Mouse (Mus musculus): ENCODE measurements around the gene Aldh3a2. TPM values are rescaled to one million over a fixed set of nuclear protein-coding genes. Genes with fewer than 3 reads are reported as not detected.
"Not testable (repeated sequence)": the region's sequence is repeated elsewhere in the genome, so short reads cannot be mapped to it uniquely, and the experiment has no call there.

Gene Aldh3a2
- polyA plus RNA-seq, 1 experiment = 29.4 TPM

GRCm38 (mm10) chr11:61192779-61193178, 74.5 kb downstream of the Aldh3a2 start:
- no peak for DNase-seq (ENCODE audit: low read depth)
- no peak for TF ChIP-seq CTCF (IDR thresholded peaks at IDR 0.05; ENCODE audit: borderline replicate concordance, extremely low read depth, insufficient read depth, insufficient read length)
- TF ChIP-seq POLR2A (IDR thresholded peaks at IDR 0.05; ENCODE audit: borderline replicate concordance, extremely low read depth, insufficient read depth, insufficient read length, poor library complexity, severe bottlenecking) = no peak

- DNase-seq (ENCODE audit: low read depth) = not testable (repeated sequence)
Observed at GRCm38 (mm10) chr11:61192123-61192522, 75.1 kb downstream of the Aldh3a2 start.

- DNase-seq (ENCODE audit: low read depth) = peak; percentile 71
- TF ChIP-seq CTCF (IDR thresholded peaks at IDR 0.05; ENCODE audit: borderline replicate concordance, extremely low read depth, insufficient read depth, insufficient read length) = no peak
- TF ChIP-seq POLR2A (IDR thresholded peaks at IDR 0.05; ENCODE audit: borderline replicate concordance, extremely low read depth, insufficient read depth, insufficient read length, poor library complexity, severe bottlenecking) = no peak
Observed at GRCm38 (mm10) chr11:61190776-61191175, 76.5 kb downstream of the Aldh3a2 start.

- TF ChIP-seq CTCF (IDR thresholded peaks at IDR 0.05; ENCODE audit: borderline replicate concordance, extremely low read depth, insufficient read depth, insufficient read length) (no peak), POLR2A (IDR thresholded peaks at IDR 0.05; ENCODE audit: borderline replicate concordance, extremely low read depth, insufficient read depth, insufficient read length, poor library complexity, severe bottlenecking) (no peak)
- no peak for DNase-seq (ENCODE audit: low read depth)
Observed at GRCm38 (mm10) chr11:61183820-61184219, 83.4 kb downstream of the Aldh3a2 start.

- TF ChIP-seq POLR2A (IDR thresholded peaks at IDR 0.05; ENCODE audit: borderline replicate concordance, extremely low read depth, insufficient read depth, insufficient read length, poor library complexity, severe bottlenecking) (no peak), CTCF (IDR thresholded peaks at IDR 0.05; ENCODE audit: borderline replicate concordance, extremely low read depth, insufficient read depth, insufficient read length) (no peak)
- no peak for DNase-seq (ENCODE audit: low read depth)
Observed at GRCm38 (mm10) chr11:61181624-61182023, 85.6 kb downstream of the Aldh3a2 start.

GRCm38 (mm10) chr11:61180361-61180760, 86.9 kb downstream of the Aldh3a2 start:
- peak; percentile 73 for DNase-seq (ENCODE audit: low read depth)
- no peak for TF ChIP-seq CTCF (IDR thresholded peaks at IDR 0.05; ENCODE audit: borderline replicate concordance, extremely low read depth, insufficient read depth, insufficient read length)
- no peak for TF ChIP-seq POLR2A (IDR thresholded peaks at IDR 0.05; ENCODE audit: borderline replicate concordance, extremely low read depth, insufficient read depth, insufficient read length, poor library complexity, severe bottlenecking)

GRCm38 (mm10) chr11:61176321-61176720, 90.9 kb downstream of the Aldh3a2 start:
- no peak for DNase-seq (ENCODE audit: low read depth)

GRCm38 (mm10) chr11:61175778-61176177, 91.5 kb downstream of the Aldh3a2 start:
- TF ChIP-seq POLR2A (IDR thresholded peaks at IDR 0.05; ENCODE audit: borderline replicate concordance, extremely low read depth, insufficient read depth, insufficient read length, poor library complexity, severe bottlenecking) (no peak), CTCF (IDR thresholded peaks at IDR 0.05; ENCODE audit: borderline replicate concordance, extremely low read depth, insufficient read depth, insufficient read length) (no peak)
- DNase-seq (ENCODE audit: low read depth) = peak; percentile 14

More at GRCm38 (mm10) chr11:61176321-61176720, 90.9 kb downstream of the Aldh3a2 start:
- TF ChIP-seq POLR2A (IDR thresholded peaks at IDR 0.05; ENCODE audit: borderline replicate concordance, extremely low read depth, insufficient read depth, insufficient read length, poor library complexity, severe bottlenecking) = no peak
- TF ChIP-seq CTCF (IDR thresholded peaks at IDR 0.05; ENCODE audit: borderline replicate concordance, extremely low read depth, insufficient read depth, insufficient read length) = no peak

GRCm38 (mm10) chr11:61174821-61175658, 92.2 kb downstream of the Aldh3a2 start, which contains the start of gene Usp22:
TSS of gene Usp22 (minus strand) at chr11:61175055.
- TF ChIP-seq POLR2A (IDR thresholded peaks at IDR 0.05; ENCODE audit: borderline replicate concordance, extremely low read depth, insufficient read depth, insufficient read length, poor library complexity, severe bottlenecking) = peak; percentile 90
- no peak for TF ChIP-seq CTCF (IDR thresholded peaks at IDR 0.05; ENCODE audit: borderline replicate concordance, extremely low read depth, insufficient read depth, insufficient read length)
- DNase-seq (ENCODE audit: low read depth) = peak; percentile 100

GRCm38 (mm10) chr11:61174291-61174820, 92.9 kb downstream of the Aldh3a2 start:
- TF ChIP-seq CTCF (IDR thresholded peaks at IDR 0.05; ENCODE audit: borderline replicate concordance, extremely low read depth, insufficient read depth, insufficient read length) (peak; percentile 79), POLR2A (IDR thresholded peaks at IDR 0.05; ENCODE audit: borderline replicate concordance, extremely low read depth, insufficient read depth, insufficient read length, poor library complexity, severe bottlenecking) (no peak)
- DNase-seq (ENCODE audit: low read depth) = peak; percentile 90

GRCm38 (mm10) chr11:61173477-61173876, 93.8 kb downstream of the Aldh3a2 start:
- DNase-seq (ENCODE audit: low read depth) = peak; percentile 7

Other genes starting within 250 kb of the Aldh3a2 start
- 4.4 and 7.3 TPM in 2 replicates for gene Kcnj12, start 244.9 kb downstream of the Aldh3a2 start, polyA plus RNA-seq (2012; rRNA removed)
- 1.3 and 1.6 TPM in 2 replicates for gene Tnfrsf13b, start 140.7 kb downstream of the Aldh3a2 start, polyA plus RNA-seq (2012; rRNA removed)
- 318 and 370 TPM in 2 replicates for gene Usp22, start 92.4 kb downstream of the Aldh3a2 start, polyA plus RNA-seq (2012; rRNA removed)
- gene Aldh3a1, start 59.9 kb downstream of the Aldh3a2 start, polyA plus RNA-seq (2012; rRNA removed) = 0.08 TPM in 1 of 2 replicates, not detected in the other
- gene Slc47a2, start 75.4 kb upstream of the Aldh3a2 start, polyA plus RNA-seq (2012; rRNA removed) = not detected in 2 replicates
- gene Slc47a1, start 110.9 kb upstream of the Aldh3a2 start, polyA plus RNA-seq (2012; rRNA removed) = 0.10 and 0.18 TPM in 2 replicates
- gene Rnf112, start 186.7 kb upstream of the Aldh3a2 start, polyA plus RNA-seq (2012; rRNA removed) = 62.5 and 88.6 TPM in 2 replicates
- gene Mfap4, start 218.0 kb upstream of the Aldh3a2 start, polyA plus RNA-seq (2012; rRNA removed) = 89.5 and 119 TPM in 2 replicates
- 108 and 140 TPM in 2 replicates for gene Mapk7, start 226.9 kb upstream of the Aldh3a2 start, polyA plus RNA-seq (2012; rRNA removed)
- 42.6 and 60.3 TPM in 2 replicates for gene B9d1, start 237.7 kb upstream of the Aldh3a2 start, polyA plus RNA-seq (2012; rRNA removed)

Data from brain, embryonic 14.5 days (tissue).